Mouse (Mus musculus): Measurements from ENCODE around the gene Abi3. TPM values are rescaled to one million over a fixed set of nuclear protein-coding genes. Genes with fewer than 3 reads are reported as not detected.
"Not testable (repeated sequence)": the region's sequence is repeated elsewhere in the genome, so short reads cannot be mapped to it uniquely, and the experiment has no call there.

Gene Abi3
- total and polyA plus RNA-seq, 3 experiments, result 24.4 to 74.5 (median 31.4) TPM

- Histone ChIP-seq H3K4me3 (replicated peaks in 1 of 3; ENCODE audit: low read depth in 2 of 3, low read length in 2 of 3, poor library complexity in 1 of 3) (no peak overlapping the region), H3K9ac (ENCODE audit: insufficient read depth, low read depth) (no peak overlapping the region), H3K4me1 (ENCODE audit: control insufficient read depth in 1 of 2, insufficient read depth in 2 of 2) (no peaks in the 10 kb centered on the region), H3K27ac (ENCODE audit: insufficient read depth, low read depth) (no peak overlapping the region), H3K9me3 (replicated peaks; ENCODE audit: low read length) (peaks cover 29% of the 10 kb centered on the region), H3K79me2 (replicated peaks; ENCODE audit: control insufficient read depth, extremely low read depth, insufficient read depth, poor library complexity, severe bottlenecking) (no peaks in the 10 kb centered on the region), H3K27me3 (replicated peaks) (peaks cover 20% of the 10 kb centered on the region), H3K4me2 (ENCODE audit: insufficient read depth, low read depth, poor library complexity, severe bottlenecking) (no peak overlapping the region), H3K36me3 (replicated peaks in 1 of 2; ENCODE audit: control insufficient read depth in 1 of 2, insufficient read depth in 1 of 2, low read length in 1 of 2) (no peaks in the 10 kb centered on the region)
- in situ Hi-C loops (cut with MboI; ENCODE audit: low pct_ligation_motif_present, low pct_unique_long_range_greater_than_20kb, low sequenced_read_pairs) (no loop called here), dilution Hi-C loops (cut with MboI; ENCODE audit: extremely low pct_ligation_motif_present, extremely low pct_unique_long_range_greater_than_20kb, low sequenced_read_pairs) (no loop called here)
- TF ChIP-seq MXI1 (IDR thresholded peaks at IDR 0.05; ENCODE audit: low read depth, low read length), result no peak
- peak; percentile 36 for TF ChIP-seq RAD21 (IDR thresholded peaks at IDR 0.05; ENCODE audit: low read depth, low read length)
- TF ChIP-seq E2F4 (IDR thresholded peaks at IDR 0.05; ENCODE audit: insufficient replicate concordance, low read depth, low read length), result no peak
- peak in 1 of 2 experiments; percentile 45; a peak in 2 of 4 replicates for TF ChIP-seq CTCF (conservative IDR thresholded peaks at IDR 0.05 in 1 of 2, IDR thresholded peaks at IDR 0.05 in 1 of 2; ENCODE audit: low read depth in 2 of 2, low read length in 2 of 2)
- DNase-seq (ENCODE audit: extremely low read depth), result no peak
Measured at GRCm38 (mm10) chr11:95890462-95891051, 48.3 kb upstream of the Abi3 start.

GRCm38 (mm10) chr11:95879861-95880260 is 37.6 kb upstream of the Abi3 start:
- H3K79me2 ChIP-seq (replicated peaks; ENCODE audit: control insufficient read depth, extremely low read depth, insufficient read depth, poor library complexity, severe bottlenecking); DNase-seq (ENCODE audit: extremely low read depth); H3K27ac ChIP-seq (ENCODE audit: insufficient read depth, low read depth); H3K4me2 ChIP-seq (ENCODE audit: insufficient read depth, low read depth, poor library complexity, severe bottlenecking); in situ Hi-C loops (cut with MboI; ENCODE audit: low pct_ligation_motif_present, low pct_unique_long_range_greater_than_20kb, low sequenced_read_pairs); dilution Hi-C loops (cut with MboI; ENCODE audit: extremely low pct_ligation_motif_present, extremely low pct_unique_long_range_greater_than_20kb, low sequenced_read_pairs); H3K9ac ChIP-seq (ENCODE audit: insufficient read depth, low read depth); H3K36me3 ChIP-seq (replicated peaks in 1 of 2; ENCODE audit: control insufficient read depth in 1 of 2, insufficient read depth in 1 of 2, low read length in 1 of 2); H3K4me3 ChIP-seq (replicated peaks in 1 of 3; ENCODE audit: low read depth in 2 of 3, low read length in 2 of 3, poor library complexity in 1 of 3); H3K4me1 ChIP-seq (ENCODE audit: control insufficient read depth in 1 of 2, insufficient read depth in 2 of 2): not testable (repeated sequence)
- Histone ChIP-seq H3K27me3 (replicated peaks) (peaks cover 55% of the 10 kb centered on the region), H3K9me3 (replicated peaks; ENCODE audit: low read length) (peaks cover 14% of the 10 kb centered on the region)

- H3K9me3 ChIP-seq (replicated peaks; ENCODE audit: low read length), result peaks cover 9% of the 10 kb centered on the region
- dilution Hi-C loops (cut with MboI; ENCODE audit: extremely low pct_ligation_motif_present, extremely low pct_unique_long_range_greater_than_20kb, low sequenced_read_pairs), result no loop called here
- H3K36me3 ChIP-seq (replicated peaks in 1 of 2; ENCODE audit: control insufficient read depth in 1 of 2, insufficient read depth in 1 of 2, low read length in 1 of 2), result no peaks in the 10 kb centered on the region
- peak; percentile 80 for DNase-seq (ENCODE audit: extremely low read depth)
- in situ Hi-C loops (cut with MboI; ENCODE audit: low pct_ligation_motif_present, low pct_unique_long_range_greater_than_20kb, low sequenced_read_pairs), result no loop called here
- H3K4me1 ChIP-seq (ENCODE audit: control insufficient read depth in 1 of 2, insufficient read depth in 2 of 2), result peaks cover 2 to 4% of the 10 kb centered on the region in 2 experiments; a peak in 3 of 4 replicates
- H3K27ac ChIP-seq (ENCODE audit: insufficient read depth, low read depth), result no peak overlapping the region
- peaks cover 27% of the 10 kb centered on the region for H3K27me3 ChIP-seq (replicated peaks)
- no peak overlapping the region for H3K4me3 ChIP-seq (replicated peaks in 1 of 3; ENCODE audit: low read depth in 2 of 3, low read length in 2 of 3, poor library complexity in 1 of 3)
- H3K79me2 ChIP-seq (replicated peaks; ENCODE audit: control insufficient read depth, extremely low read depth, insufficient read depth, poor library complexity, severe bottlenecking), result no peaks in the 10 kb centered on the region
- H3K4me2 ChIP-seq (ENCODE audit: insufficient read depth, low read depth, poor library complexity, severe bottlenecking), result no peak overlapping the region
- no peak overlapping the region for H3K9ac ChIP-seq (ENCODE audit: insufficient read depth, low read depth)
- no peak for TF ChIP-seq TBP (conservative IDR thresholded peaks at IDR 0.05; ENCODE audit: low read depth, low read length)
- peak; percentile 58; the same call in 1 of the 2 replicates for TF ChIP-seq CHD2 (IDR thresholded peaks at IDR 0.05; ENCODE audit: low read length)
- 0 out of 2 replicates have a peak, but pooled peaks have one; percentile 48 for TF ChIP-seq E2F4 (IDR thresholded peaks at IDR 0.05; ENCODE audit: insufficient replicate concordance, low read depth, low read length)
- no peak for TF ChIP-seq UBTF (IDR thresholded peaks at IDR 0.05; ENCODE audit: low read depth, low read length)
- no peak for TF ChIP-seq HCFC1 (IDR thresholded peaks at IDR 0.05; ENCODE audit: low read depth, low read length)
- 0 out of 2 replicates have a peak, but pooled peaks have one; percentile 18 for TF ChIP-seq JUND (conservative IDR thresholded peaks at IDR 0.05; ENCODE audit: low read depth, low read length)
- TF ChIP-seq MAFK (IDR thresholded peaks at IDR 0.05; ENCODE audit: insufficient replicate concordance, low read length), result no peak
- 0 out of 2 replicates have a peak, but pooled peaks have one; percentile 12 for TF ChIP-seq MYC (IDR thresholded peaks at IDR 0.05; ENCODE audit: low read depth, low read length)
- no peak for TF ChIP-seq MXI1 (IDR thresholded peaks at IDR 0.05; ENCODE audit: low read depth, low read length)
- TF ChIP-seq IRF4 (IDR thresholded peaks at IDR 0.05; ENCODE audit: low read depth, low read length), result peak; percentile 27; the same call in 1 of the 2 replicates
- TF ChIP-seq USF1 (IDR thresholded peaks at IDR 0.05; ENCODE audit: low read depth, low read length), result no peak
- TF ChIP-seq ZC3H11A (IDR thresholded peaks at IDR 0.05; ENCODE audit: low read depth, low read length), result peak; percentile 55
- TF ChIP-seq NELFE (IDR thresholded peaks at IDR 0.05; ENCODE audit: low read depth, low read length), result peak; percentile 50; the same call in 1 of the 2 replicates
- TF ChIP-seq ZNF384 (IDR thresholded peaks at IDR 0.05; ENCODE audit: low read depth, low read length), result peak; percentile 19; the same call in 1 of the 2 replicates
- no peak for TF ChIP-seq ELF1 (IDR thresholded peaks at IDR 0.05; ENCODE audit: low read depth, low read length)
- no peak for TF ChIP-seq CHD1 (IDR thresholded peaks at IDR 0.05; ENCODE audit: low read depth, low read length)
- peak; percentile 92 for TF ChIP-seq SMC3 (IDR thresholded peaks at IDR 0.05; ENCODE audit: low read depth, low read length)
- no peak for TF ChIP-seq ZKSCAN1 (IDR thresholded peaks at IDR 0.05; ENCODE audit: borderline replicate concordance, low read depth, low read length)
- no peak for TF ChIP-seq ZMIZ1 (IDR thresholded peaks at IDR 0.05; ENCODE audit: low read depth, low read length)
- TF ChIP-seq TCF12 (IDR thresholded peaks at IDR 0.05; ENCODE audit: low read depth, low read length), result no peak
- no peak for TF ChIP-seq PAX5 (IDR thresholded peaks at IDR 0.05; ENCODE audit: low read length)
- TF ChIP-seq CTCF (conservative IDR thresholded peaks at IDR 0.05 in 1 of 2, IDR thresholded peaks at IDR 0.05 in 1 of 2; ENCODE audit: low read depth in 2 of 2, low read length in 2 of 2), result peak; percentile 96 to 98
- peak; percentile 88 for TF ChIP-seq RAD21 (IDR thresholded peaks at IDR 0.05; ENCODE audit: low read depth, low read length)
- no peak for TF ChIP-seq ETS1 (conservative IDR thresholded peaks at IDR 0.05; ENCODE audit: low read depth, low read length)
Measured at GRCm38 (mm10) chr11:95876296-95876695, 34.0 kb upstream of the Abi3 start.

All from CH12.LX (cell line).